Mouse (Mus musculus): Measurements from ENCODE around the gene Ifi47. TPM values are rescaled to one million over a fixed set of nuclear protein-coding genes. Genes with fewer than 3 reads are reported as not detected.

The Ifi47 gene
- polyA plus RNA-seq, 1 experiment from 2014 or later: 0.66 TPM

GRCm38 (mm10) chr11:49114774-49115173, 38.4 kb downstream of the Ifi47 start, which contains the start of gene Olfr1396:
Gene Olfr1396 (minus strand): TSS chr11:49114874.
- Histone ChIP-seq H3K4me1 (replicated peaks) (no peaks in the 10 kb centered on the region), H3K9ac (no peak within 1 kb of the TSS), H3K9me3 (no peaks in the 10 kb centered on the region), H3K36me3 (no peaks in the 10 kb centered on the region), H3K27ac (no peak within 1 kb of the TSS), H3K4me2 (no peak within 1 kb of the TSS), H3K27me3 (no peaks in the 10 kb centered on the region), H3K4me3 (no peak within 1 kb of the TSS)
- no peak for ATAC-seq (ENCODE audit: low FRiP score)

- Histone ChIP-seq H3K9me3 (no peaks in the 10 kb centered on the region), H3K4me1 (replicated peaks) (no peaks in the 10 kb centered on the region), H3K36me3 (no peaks in the 10 kb centered on the region), H3K27ac (no peak overlapping the region), H3K27me3 (no peaks in the 10 kb centered on the region), H3K4me3 (no peak overlapping the region), H3K9ac (no peak overlapping the region), H3K4me2 (no peak overlapping the region)
- 95% methylated on average over 3 of the region's 3 CpGs for WGBS
- ATAC-seq (ENCODE audit: low FRiP score): no peak
Observed at GRCm38 (mm10) chr11:49119635-49120034, 43.2 kb downstream of the Ifi47 start.

GRCm38 (mm10) chr11:49124169-49124568, 47.8 kb downstream of the Ifi47 start:
- Histone ChIP-seq H3K4me3 (no peak overlapping the region), H3K9ac (no peak overlapping the region), H3K4me1 (replicated peaks) (no peaks in the 10 kb centered on the region), H3K36me3 (no peaks in the 10 kb centered on the region), H3K27me3 (no peaks in the 10 kb centered on the region), H3K9me3 (no peaks in the 10 kb centered on the region), H3K4me2 (no peak overlapping the region), H3K27ac (no peak overlapping the region)
- no peak for ATAC-seq (ENCODE audit: low FRiP score)
- 91% methylated on average over 2 of the region's 2 CpGs for WGBS

GRCm38 (mm10) chr11:49141974-49142373, 65.6 kb downstream of the Ifi47 start, which contains the start of gene Olfr1395:
Gene Olfr1395 (plus strand): TSS chr11:49142274.
- H3K4me1 ChIP-seq (replicated peaks): no peaks in the 10 kb centered on the region
- H3K27ac ChIP-seq: no peak within 1 kb of the TSS
- no peak within 1 kb of the TSS for H3K4me3 ChIP-seq
- no peak within 1 kb of the TSS for H3K9ac ChIP-seq
- H3K36me3 ChIP-seq: no peaks in the 10 kb centered on the region
- no peaks in the 10 kb centered on the region for H3K9me3 ChIP-seq
- ATAC-seq (ENCODE audit: low FRiP score): no peak
- no peak within 1 kb of the TSS for H3K4me2 ChIP-seq
- 91% methylated on average over 6 of the region's 6 CpGs for WGBS
- H3K27me3 ChIP-seq: no peaks in the 10 kb centered on the region

Other genes with a start within 250 kb of the Ifi47 start
- 2.8 and 4.4 TPM in 2 replicates for gene Gm12184, start 249.9 kb upstream of the Ifi47 start, polyA plus RNA-seq (2015; fragmentation: Nextera tagmentation; extraction: Ambion mirVana)
- gene Irgm1, start 204.9 kb upstream of the Ifi47 start, polyA plus RNA-seq (2015; fragmentation: Nextera tagmentation; extraction: Ambion mirVana): 2.7 and 2.8 TPM in 2 replicates
- gene Gm5431, start 174.4 kb upstream of the Ifi47 start, polyA plus RNA-seq (2015; fragmentation: Nextera tagmentation; extraction: Ambion mirVana): 0.13 and 0.16 TPM in 2 replicates
- 1.9 and 2.2 TPM in 2 replicates for gene Psme2b, start 130.4 kb upstream of the Ifi47 start, polyA plus RNA-seq (2015; fragmentation: Nextera tagmentation; extraction: Ambion mirVana)
- gene Olfr56, start 97.7 kb upstream of the Ifi47 start, polyA plus RNA-seq (2015; fragmentation: Nextera tagmentation; extraction: Ambion mirVana): not detected in 2 replicates
- 0.16 and 0.31 TPM in 2 replicates for gene 9930111J21Rik1, start 97.2 kb upstream of the Ifi47 start, polyA plus RNA-seq (2015; fragmentation: Nextera tagmentation; extraction: Ambion mirVana)
- gene Gm12185, start 84.4 kb upstream of the Ifi47 start, polyA plus RNA-seq (2015; fragmentation: Nextera tagmentation; extraction: Ambion mirVana): not detected in 2 replicates
- 0.08 TPM in 1 of 2 replicates, not detected in the other for gene Tgtp1, start 82.4 kb upstream of the Ifi47 start, polyA plus RNA-seq (2015; fragmentation: Nextera tagmentation; extraction: Ambion mirVana)
- 0.25 and 0.28 TPM in 2 replicates for gene 9930111J21Rik2, start 25.3 kb upstream of the Ifi47 start, polyA plus RNA-seq (2015; fragmentation: Nextera tagmentation; extraction: Ambion mirVana)
- gene Tgtp2, start 12.4 kb upstream of the Ifi47 start, polyA plus RNA-seq (2015; fragmentation: Nextera tagmentation; extraction: Ambion mirVana): not detected in 2 replicates
- gene Olfr1396, start 38.3 kb downstream of the Ifi47 start, polyA plus RNA-seq (2015; fragmentation: Nextera tagmentation; extraction: Ambion mirVana): not detected in 2 replicates
- not detected in 2 replicates for gene Olfr1395, start 65.7 kb downstream of the Ifi47 start, polyA plus RNA-seq (2015; fragmentation: Nextera tagmentation; extraction: Ambion mirVana)
- gene Olfr1394, start 77.8 kb downstream of the Ifi47 start, polyA plus RNA-seq (2015; fragmentation: Nextera tagmentation; extraction: Ambion mirVana): not detected in 2 replicates
- gene Btnl9, start 110.6 kb downstream of the Ifi47 start, polyA plus RNA-seq (2015; fragmentation: Nextera tagmentation; extraction: Ambion mirVana): 0.05 and 0.10 TPM in 2 replicates
- gene Zfp62, start 126.7 kb downstream of the Ifi47 start, polyA plus RNA-seq (2015; fragmentation: Nextera tagmentation; extraction: Ambion mirVana): 53.4 and 54.6 TPM in 2 replicates
- 31.0 and 34.0 TPM in 2 replicates for gene Mgat1, start 167.6 kb downstream of the Ifi47 start, polyA plus RNA-seq (2015; fragmentation: Nextera tagmentation; extraction: Ambion mirVana)
- 0.22 TPM in 1 of 2 replicates, not detected in the other for gene Olfr1393, start 201.7 kb downstream of the Ifi47 start, polyA plus RNA-seq (2015; fragmentation: Nextera tagmentation; extraction: Ambion mirVana)
- gene Olfr1392, start 208.7 kb downstream of the Ifi47 start, polyA plus RNA-seq (2015; fragmentation: Nextera tagmentation; extraction: Ambion mirVana): not detected in 2 replicates
- gene Olfr10, start 228.2 kb downstream of the Ifi47 start, polyA plus RNA-seq (2015; fragmentation: Nextera tagmentation; extraction: Ambion mirVana): not detected in 2 replicates
- gene Olfr1391, start 246.2 kb downstream of the Ifi47 start, polyA plus RNA-seq (2015; fragmentation: Nextera tagmentation; extraction: Ambion mirVana): not detected in 2 replicates